Mouse (Mus musculus) adrenal gland, adult 18-20 months (tissue): ENCODE results near the gene Prpsap1. TPM values are rescaled to one million over a fixed set of nuclear protein-coding genes. Genes with fewer than 3 reads are reported as not detected.
"Not testable (repeated sequence)": the region's sequence is repeated elsewhere in the genome, so short reads cannot be mapped to it uniquely, and the experiment has no call there.

Experiments
- DNase-seq, 2 experiments: peaks; one replicate each; pipeline ENCODE4 v3.0.0; 2021 to 2022; ENCODE audit warnings: low spot score in 2 of 2
- total RNA-seq, 2 experiments: library from RNA; stranded (reverse); gene quantifications; 1 replicate in 1 of 2; 2 replicates in 1 of 2; pipeline ENCODE4 v1.2.3; 2021

The Prpsap1 gene
- total RNA-seq, 2 experiments from 2014 or later = 67.7 to 102 TPM

- DNase-seq = no peak
Measured at GRCm38 (mm10) chr11:116431428-116432077, 62.4 kb downstream of the Prpsap1 start.

- DNase-seq = no peak
Measured at GRCm38 (mm10) chr11:116430723-116431427, 63.1 kb downstream of the Prpsap1 start.

GRCm38 (mm10) chr11:116429862-116430613, 64.0 kb downstream of the Prpsap1 start:
- DNase-seq = no peak

GRCm38 (mm10) chr11:116428872-116429859, 64.8 kb downstream of the Prpsap1 start:
- no peak for DNase-seq

GRCm38 (mm10) chr11:116426852-116427575, 67.0 kb downstream of the Prpsap1 start:
- DNase-seq = no peak

GRCm38 (mm10) chr11:116426328-116426727, 67.7 kb downstream of the Prpsap1 start:
- not testable (repeated sequence) for DNase-seq

GRCm38 (mm10) chr11:116424621-116425407, 69.2 kb downstream of the Prpsap1 start:
- DNase-seq = no peak

- DNase-seq = no peak
Measured at GRCm38 (mm10) chr11:116423782-116424620, 70.0 kb downstream of the Prpsap1 start.

GRCm38 (mm10) chr11:116423214-116423613, 70.8 kb downstream of the Prpsap1 start:
- no peak for DNase-seq

- no peak for DNase-seq
Measured at GRCm38 (mm10) chr11:116422562-116422961, 71.4 kb downstream of the Prpsap1 start.

- DNase-seq = no peak
Measured at GRCm38 (mm10) chr11:116421102-116421501, 72.9 kb downstream of the Prpsap1 start.

Other genes starting within 250 kb of the Prpsap1 start
- 10 to 100 TPM; 72.8 to 75.2 TPM for gene Srp68, start 220.0 kb downstream of the Prpsap1 start, total RNA-seq
- under 1 TPM; 0.20 to 0.29 TPM for gene Galr2, start 213.3 kb downstream of the Prpsap1 start, total RNA-seq
- gene Exoc7, start 187.0 kb downstream of the Prpsap1 start, total RNA-seq = 10 to 100 TPM; 53.4 to 54.2 TPM
- under 1 TPM; 0.10 to 0.13 TPM for gene Foxj1, start 158.8 kb downstream of the Prpsap1 start, total RNA-seq
- gene Rnf157, start 81.2 kb downstream of the Prpsap1 start, total RNA-seq = 1 to 10 TPM; 3.7 to 6.8 TPM
- gene Ubald2, start 60.1 kb downstream of the Prpsap1 start, total RNA-seq = 10 to 100 TPM; 19.1 to 22.5 TPM
- gene Qrich2, start 28.0 kb downstream of the Prpsap1 start, total RNA-seq = not detected
- gene Sphk1, start 36.7 kb upstream of the Prpsap1 start, total RNA-seq = 1 to 10 TPM; 1.9 to 2.5 TPM
- gene Ube2o, start 87.2 kb upstream of the Prpsap1 start, total RNA-seq = 10 to 100 TPM; 27.6 to 29.0 TPM
- gene Aanat, start 92.2 kb upstream of the Prpsap1 start, total RNA-seq = not detected
- gene Rhbdf2, start 132.8 kb upstream of the Prpsap1 start, total RNA-seq = 10 to 100 TPM; 12.1 to 17.6 TPM
- gene Prcd, start 159.3 kb upstream of the Prpsap1 start, total RNA-seq = 10 to 100 TPM; 12.5 to 13.2 TPM
- gene Cygb, start 160.1 kb upstream of the Prpsap1 start, total RNA-seq = 10 to 100 TPM; 26.0 to 42.7 TPM